Mouse (Mus musculus): ENCODE data around the gene Ctss.
"Not testable (repeated sequence)": the region's sequence is repeated elsewhere in the genome, so short reads cannot be mapped to it uniquely, and the experiment has no call there.

Ctss gene

GRCm38 (mm10) chr3:95533364-95533763 lies 6.8 kb downstream of the Ctss start:
- DNase-seq (ENCODE audit: extremely low spot score, low spot score), result no peak

GRCm38 (mm10) chr3:95534927-95535326 lies 8.3 kb downstream of the Ctss start:
- no peak for DNase-seq (ENCODE audit: extremely low spot score, low spot score)

- no peak for DNase-seq (ENCODE audit: extremely low spot score, low spot score)
Observed at GRCm38 (mm10) chr3:95538936-95539335, 12.3 kb downstream of the Ctss start.

- no peak for DNase-seq (ENCODE audit: extremely low spot score, low spot score)
Observed at GRCm38 (mm10) chr3:95539837-95540236, 13.3 kb downstream of the Ctss start.

- not testable (repeated sequence) for DNase-seq (ENCODE audit: extremely low spot score, low spot score)
Observed at GRCm38 (mm10) chr3:95541186-95541585, 14.6 kb downstream of the Ctss start.

- no peak for DNase-seq (ENCODE audit: extremely low spot score, low spot score)
Observed at GRCm38 (mm10) chr3:95542171-95542570, 15.6 kb downstream of the Ctss start.

GRCm38 (mm10) chr3:95542981-95543380 lies 16.4 kb downstream of the Ctss start:
- no peak for DNase-seq (ENCODE audit: extremely low spot score, low spot score)

GRCm38 (mm10) chr3:95550176-95550575 lies 23.6 kb downstream of the Ctss start:
- DNase-seq (ENCODE audit: extremely low spot score, low spot score), result no peak

GRCm38 (mm10) chr3:95553986-95554385 lies 27.4 kb downstream of the Ctss start:
- no peak for DNase-seq (ENCODE audit: extremely low spot score, low spot score)

- DNase-seq (ENCODE audit: extremely low spot score, low spot score), result no peak
Observed at GRCm38 (mm10) chr3:95559437-95559836, 32.9 kb downstream of the Ctss start, which contains the start of gene Hormad1. Hormad1 (plus strand) TSS chr3:95559677.

GRCm38 (mm10) chr3:95560738-95561137 lies 34.2 kb downstream of the Ctss start:
- no peak for DNase-seq (ENCODE audit: extremely low spot score, low spot score)

GRCm38 (mm10) chr3:95561826-95562225 lies 35.2 kb downstream of the Ctss start:
- DNase-seq (ENCODE audit: extremely low spot score, low spot score), result no peak

- no peak for DNase-seq (ENCODE audit: extremely low spot score, low spot score)
Observed at GRCm38 (mm10) chr3:95569585-95569984, 43.0 kb downstream of the Ctss start.

- no peak for DNase-seq (ENCODE audit: extremely low spot score, low spot score)
Observed at GRCm38 (mm10) chr3:95587754-95588603, 61.4 kb downstream of the Ctss start.

- peak; percentile 78 for DNase-seq (ENCODE audit: extremely low spot score, low spot score)
Observed at GRCm38 (mm10) chr3:95588604-95589086, 62.1 kb downstream of the Ctss start, which contains the start of gene Golph3l. Golph3l (plus strand) TSS chr3:95588934.

- DNase-seq (ENCODE audit: extremely low spot score, low spot score), result no peak
Observed at GRCm38 (mm10) chr3:95598734-95599133, 72.1 kb downstream of the Ctss start.

GRCm38 (mm10) chr3:95601287-95601686 lies 74.7 kb downstream of the Ctss start:
- no peak for DNase-seq (ENCODE audit: extremely low spot score, low spot score)

Data from neural tube, embryonic 10.5 days (tissue).